Mouse (Mus musculus) layer of hippocampus, adult 9-11 months (tissue): ENCODE measurements around the gene Pwp1.
A peak's percentile ranks its signal among the peaks of the same experiment; 100 is the strongest.
"Not testable (repeated sequence)": the region's sequence is repeated elsewhere in the genome, so short reads cannot be mapped to it uniquely, and the experiment has no call there.

Source experiments
- DNase-seq: peaks from one replicate; pipeline ENCODE4 v3.0.0; 2022

Gene Pwp1

GRCm38 (mm10) chr10:85829085-85829853 is at the start of gene Pwp1:
Gene Pwp1, plus strand, starts transcription at chr10:85829494.
- peak; percentile 10 for DNase-seq

GRCm38 (mm10) chr10:85822143-85822696 is 7.1 kb upstream of the Pwp1 start:
- not testable (repeated sequence) for DNase-seq

GRCm38 (mm10) chr10:85823752-85824151 is 5.5 kb upstream of the Pwp1 start:
- DNase-seq: not testable (repeated sequence)

- DNase-seq: not testable (repeated sequence)
These were observed 591 bp upstream of the Pwp1 start for GRCm38 (mm10) chr10:85828722-85829084.

- DNase-seq: no peak
These were observed 17.0 kb downstream of the Pwp1 start for GRCm38 (mm10) chr10:85846105-85846862.

- peak; percentile 89 for DNase-seq
These were observed 42.6 kb downstream of the Pwp1 start for GRCm38 (mm10) chr10:85871698-85872478.

GRCm38 (mm10) chr10:85872479-85872773 is 43.1 kb downstream of the Pwp1 start:
- no peak for DNase-seq

- no peak for DNase-seq
These were observed 44.7 kb downstream of the Pwp1 start for GRCm38 (mm10) chr10:85873861-85874544.

- no peak for DNase-seq
These were observed 46.5 kb downstream of the Pwp1 start for GRCm38 (mm10) chr10:85875812-85876211.

- DNase-seq: no peak
These were observed 50.7 kb downstream of the Pwp1 start for GRCm38 (mm10) chr10:85879886-85880486.

- DNase-seq: peak; percentile 99
These were observed 87.4 kb downstream of the Pwp1 start, which contains the start of gene Prdm4 for GRCm38 (mm10) chr10:85916498-85917309. Gene Prdm4, minus strand, starts transcription at chr10:85917142.

- no peak for DNase-seq
These were observed 98.6 kb downstream of the Pwp1 start, which contains the start of gene Ascl4 for GRCm38 (mm10) chr10:85927676-85928445. Gene Ascl4, plus strand, starts transcription at chr10:85927681.

- DNase-seq: peak; percentile 73
These were observed 99.4 kb downstream of the Pwp1 start for GRCm38 (mm10) chr10:85928499-85929207.

- DNase-seq: no peak
These were observed 99.9 kb downstream of the Pwp1 start for GRCm38 (mm10) chr10:85929208-85929591.

GRCm38 (mm10) chr10:85929962-85930361 is 100.7 kb downstream of the Pwp1 start:
- DNase-seq: no peak

GRCm38 (mm10) chr10:85936280-85936965 is 107.1 kb downstream of the Pwp1 start:
- no peak for DNase-seq
